Mouse (Mus musculus): ENCODE results near the gene Itgae. TPM values are rescaled to one million over a fixed set of nuclear protein-coding genes. Genes with fewer than 3 reads are reported as not detected.

The Itgae gene
- total RNA-seq, 2 experiments from 2014 or later = not detected

- no peak for DNase-seq (ENCODE audit: extremely low spot score in 1 of 2, low spot score in 2 of 2)
- Histone ChIP-seq H3K4me3 (no peak overlapping the region), H3K27ac (no peak overlapping the region)
- TF ChIP-seq CTCF (IDR thresholded peaks at IDR 0.05) = no peak
- intact Hi-C loops (cut with DNase I) = no loop called here
Observed at GRCm38 (mm10) chr11:73187231-73187630, 96.8 kb downstream of the Itgae start.

- no peak overlapping the region for H3K4me3 ChIP-seq
- no peak overlapping the region for H3K27ac ChIP-seq
- intact Hi-C loops (cut with DNase I) = no loop called here
- DNase-seq (ENCODE audit: extremely low spot score in 1 of 2, low spot score in 2 of 2) = no peak
- TF ChIP-seq CTCF (IDR thresholded peaks at IDR 0.05) = no peak
Observed at GRCm38 (mm10) chr11:73193047-73193446, 102.7 kb downstream of the Itgae start.

- intact Hi-C loops (cut with DNase I) = no loop called here
- no peak overlapping the region for H3K27ac ChIP-seq
- TF ChIP-seq CTCF (IDR thresholded peaks at IDR 0.05) = no peak
- no peak overlapping the region for H3K4me3 ChIP-seq
- DNase-seq (ENCODE audit: extremely low spot score in 1 of 2, low spot score in 2 of 2) = no peak
Observed at GRCm38 (mm10) chr11:73194444-73194843, 104.1 kb downstream of the Itgae start.

Other genes starting within 250 kb of the Itgae start
- 1 to 10 TPM; 6.9 to 7.0 TPM for gene Atp2a3, start 129.4 kb upstream of the Itgae start, total RNA-seq (2021)
- under 1 TPM; 0.20 to 0.40 TPM for gene P2rx1, start 91.5 kb upstream of the Itgae start, total RNA-seq (2021)
- 100 to 1,000 TPM; 118 to 126 TPM for gene Camkk1, start 71.6 kb upstream of the Itgae start, total RNA-seq (2021)
- gene Ncbp3, start 42.8 kb upstream of the Itgae start, total RNA-seq (2021) = 10 to 100 TPM; 10.3 to 10.7 TPM
- under 1 TPM in 1 of 2 experiments, not detected in 1; 0.19 TPM for gene Haspin, start 47.7 kb downstream of the Itgae start, total RNA-seq (2021)
- 1 to 10 TPM in 1 of 2 experiments, under 1 TPM in 1; 0.70 to 1.1 TPM for gene P2rx5, start 69.8 kb downstream of the Itgae start, total RNA-seq (2021)
- gene Emc6, start 86.5 kb downstream of the Itgae start, total RNA-seq (2021) = 10 to 100 TPM; 54.6 to 55.2 TPM
- 1 to 10 TPM; 9.4 to 9.6 TPM for gene Tax1bp3, start 86.5 kb downstream of the Itgae start, total RNA-seq (2021)
- gene Ctns, start 108.5 kb downstream of the Itgae start, total RNA-seq (2021) = 10 to 100 TPM; 19.3 to 20.2 TPM
- gene Shpk, start 108.9 kb downstream of the Itgae start, total RNA-seq (2021) = 1 to 10 TPM; 2.7 to 2.9 TPM
- under 1 TPM in 1 of 2 experiments, not detected in 1; 0.27 TPM for gene Trpv1, start 143.7 kb downstream of the Itgae start, total RNA-seq (2021)
- gene Trpv3, start 176.8 kb downstream of the Itgae start, total RNA-seq (2021) = under 1 TPM; 0.26 to 0.50 TPM
- 10 to 100 TPM in 1 of 2 experiments, 1 to 10 TPM in 1; 8.9 to 10.4 TPM for gene Aspa, start 239.0 kb downstream of the Itgae start, total RNA-seq (2021)
- not detected for gene Gm49340, start 239.2 kb downstream of the Itgae start, total RNA-seq (2021)
- not detected for gene Spata22, start 239.2 kb downstream of the Itgae start, total RNA-seq (2021)